Mouse (Mus musculus) lung, embryonic 15.5 days (tissue): ENCODE results near the gene Chd4. TPM values are rescaled to one million over a fixed set of nuclear protein-coding genes. Genes with fewer than 3 reads are reported as not detected.
"Not testable (repeated sequence)": the region's sequence is repeated elsewhere in the genome, so short reads cannot be mapped to it uniquely, and the experiment has no call there.

ENCODE experiments used
- ATAC-seq: fragments of 200-750 bp; cut with Nextera tagmentation; 2 replicates; pipeline ENCODE4 v1.8.0; 2017; ENCODE audit warnings: moderate number of reproducible peaks, borderline replicate concordance; ENCODE audit not compliant: low FRiP score, low TSS enrichment; ENCODE audit errors: extremely low read depth
- H3K27ac ChIP-seq: fragments of 300-500 bp; sonication (generic); 2 replicates; pipeline ENCODE4 v1.5.1; 2015; ENCODE audit warnings: moderate library complexity, mild to moderate bottlenecking, inconsistent platforms
- H3K27me3 ChIP-seq: fragments of 300-500 bp; sonication (generic); 2 replicates; pipeline ENCODE4 v1.6.1; 2015; ENCODE audit warnings: inconsistent platforms
- H3K36me3 ChIP-seq: fragments of 300-500 bp; sonication (generic); 2 replicates; pipeline ENCODE4 v1.6.1; 2015; ENCODE audit warnings: inconsistent platforms
- H3K4me1 ChIP-seq: fragments of 300-500 bp; sonication (generic); 2 replicates; pipeline ENCODE4 v1.6.1; 2015; ENCODE audit warnings: inconsistent platforms
- H3K4me2 ChIP-seq: fragments of 300-500 bp; sonication (generic); 2 replicates; pipeline ENCODE4 v1.6.1; 2015; ENCODE audit warnings: inconsistent platforms, mild to moderate bottlenecking, moderate library complexity
- H3K4me3 ChIP-seq: fragments of 300-500 bp; sonication (generic); 2 replicates; pipeline ENCODE4 v1.5.1; 2015; ENCODE audit warnings: mild to moderate bottlenecking, inconsistent platforms
- H3K9ac ChIP-seq: fragments of 300-500 bp; sonication (generic); 2 replicates; pipeline ENCODE4 v1.6.1; 2015; ENCODE audit warnings: inconsistent platforms
- H3K9me3 ChIP-seq: fragments of 300-500 bp; sonication (generic); 2 replicates; pipeline ENCODE4 v1.6.1; 2016; ENCODE audit warnings: inconsistent platforms
- WGBS: fragments of 180-500 bp; shearing (Covaris S2); methylation state at CpG from one replicate; pipeline ENCODE4 v1.1.7; 2015; 5-methylcytosine and 5-hydroxymethylcytosine counted together
- polyA plus RNA-seq: library from polyadenylated mRNA; unstranded; fragments of >200 nt; fragmentation: Nextera tagmentation; extraction: Ambion mirVana; gene quantifications from 2 replicates; pipeline ENCODE4 v1.2.1, GENCODE M21; 2015

Chd4 gene
- polyA plus RNA-seq, 1 experiment from 2014 or later, result 69.3 TPM

- Histone ChIP-seq H3K9me3 (no peaks in the 10 kb centered on the region), H3K36me3 (peaks cover 17% of the 10 kb centered on the region)
- ATAC-seq, result no peak
These were observed 58.8 kb downstream of the Chd4 start for GRCm38 (mm10) chr6:125154550-125154949.

GRCm38 (mm10) chr6:125155262-125155661, 59.5 kb downstream of the Chd4 start:
- H3K27me3 ChIP-seq, result no peaks in the 10 kb centered on the region
- H3K9ac ChIP-seq, result no peak overlapping the region
- H3K36me3 ChIP-seq, result peaks cover 23% of the 10 kb centered on the region
- no peak for ATAC-seq
- WGBS, result 88% methylated on average over 8 of the region's 8 CpGs
- no peaks in the 10 kb centered on the region for H3K9me3 ChIP-seq
- no peak overlapping the region for H3K4me3 ChIP-seq
- no peak overlapping the region for H3K4me2 ChIP-seq
- H3K4me1 ChIP-seq, result no peaks in the 10 kb centered on the region
- no peak overlapping the region for H3K27ac ChIP-seq

More at GRCm38 (mm10) chr6:125154550-125154949, 58.8 kb downstream of the Chd4 start:
- Histone ChIP-seq H3K4me2 (no peak overlapping the region), H3K4me3 (no peak overlapping the region), H3K27ac (no peak overlapping the region), H3K4me1 (peaks cover 3% of the 10 kb centered on the region), H3K9ac (no peak overlapping the region), H3K27me3 (no peaks in the 10 kb centered on the region)

GRCm38 (mm10) chr6:125156491-125156890, 60.7 kb downstream of the Chd4 start:
- H3K9ac ChIP-seq, result no peak overlapping the region
- H3K27me3 ChIP-seq, result no peaks in the 10 kb centered on the region
- WGBS, result 81% methylated on average over 3 of the region's 3 CpGs
- no peak for ATAC-seq
- H3K4me3 ChIP-seq, result no peak overlapping the region
- no peak overlapping the region for H3K27ac ChIP-seq
- H3K4me2 ChIP-seq, result no peak overlapping the region
- H3K4me1 ChIP-seq, result peaks cover 8% of the 10 kb centered on the region; the same call in 1 of the 2 replicates
- H3K36me3 ChIP-seq, result peaks cover 34% of the 10 kb centered on the region
- H3K9me3 ChIP-seq, result no peaks in the 10 kb centered on the region

GRCm38 (mm10) chr6:125156903-125157614, 61.3 kb downstream of the Chd4 start:
- H3K36me3 ChIP-seq, result peaks cover 36% of the 10 kb centered on the region
- no peak overlapping the region for H3K4me2 ChIP-seq
- no peak overlapping the region for H3K27ac ChIP-seq
- no peak for ATAC-seq
- H3K4me1 ChIP-seq, result peaks cover 11% of the 10 kb centered on the region; the same call in 1 of the 2 replicates
- 67% methylated on average over 7 of the region's 7 CpGs for WGBS
- no peaks in the 10 kb centered on the region for H3K27me3 ChIP-seq
- H3K4me3 ChIP-seq, result no peak overlapping the region
- no peak overlapping the region for H3K9ac ChIP-seq
- H3K9me3 ChIP-seq, result no peaks in the 10 kb centered on the region

GRCm38 (mm10) chr6:125158944-125159492, 63.2 kb downstream of the Chd4 start:
- no peak for ATAC-seq
- peaks cover 25% of the 10 kb centered on the region for H3K4me1 ChIP-seq
- H3K27ac ChIP-seq, result no peak overlapping the region
- H3K27me3 ChIP-seq, result no peaks in the 10 kb centered on the region
- no peak overlapping the region for H3K9ac ChIP-seq
- 78% methylated on average over 15 of the region's 15 CpGs for WGBS
- H3K4me2 ChIP-seq, result no peak overlapping the region
- peaks cover 41% of the 10 kb centered on the region for H3K36me3 ChIP-seq
- no peak overlapping the region for H3K4me3 ChIP-seq
- H3K9me3 ChIP-seq, result no peaks in the 10 kb centered on the region

GRCm38 (mm10) chr6:125159773-125160557, 64.2 kb downstream of the Chd4 start:
- no peaks in the 10 kb centered on the region for H3K27me3 ChIP-seq
- peaks cover 41% of the 10 kb centered on the region for H3K36me3 ChIP-seq
- WGBS, result 74% methylated on average over 7 of the region's 7 CpGs
- H3K4me2 ChIP-seq, result no peak overlapping the region
- peaks cover 30% of the 10 kb centered on the region for H3K4me1 ChIP-seq
- peak overlapping the region; percentile 36; the same call in 1 of the 2 replicates for H3K27ac ChIP-seq
- no peak overlapping the region for H3K4me3 ChIP-seq
- H3K9ac ChIP-seq, result no peak overlapping the region
- H3K9me3 ChIP-seq, result no peaks in the 10 kb centered on the region
- ATAC-seq, result no peak

GRCm38 (mm10) chr6:125160558-125160853, 64.7 kb downstream of the Chd4 start:
- no peak overlapping the region for H3K9ac ChIP-seq
- H3K9me3 ChIP-seq, result no peaks in the 10 kb centered on the region
- H3K36me3 ChIP-seq, result peaks cover 41% of the 10 kb centered on the region
- H3K4me3 ChIP-seq, result no peak overlapping the region
- no peak for ATAC-seq
- H3K27me3 ChIP-seq, result no peaks in the 10 kb centered on the region
- H3K4me2 ChIP-seq, result no peak overlapping the region
- H3K4me1 ChIP-seq, result peaks cover 30% of the 10 kb centered on the region
- peak overlapping the region; percentile 36; the same call in 1 of the 2 replicates for H3K27ac ChIP-seq
- 48% methylated on average over 10 of the region's 10 CpGs for WGBS

GRCm38 (mm10) chr6:125160854-125161760, 65.3 kb downstream of the Chd4 start:
- whole genome bisulfite sequencing, result 19% methylated on average over 22 of the region's 22 CpGs
- Histone ChIP-seq H3K9me3 (no peaks in the 10 kb centered on the region), H3K4me2 (no peak overlapping the region), H3K36me3 (peaks cover 41% of the 10 kb centered on the region), H3K27ac (peak overlapping the region; percentile 36), H3K4me1 (peaks cover 31% of the 10 kb centered on the region), H3K27me3 (no peaks in the 10 kb centered on the region), H3K4me3 (no peak overlapping the region), H3K9ac (no peak overlapping the region)
- no peak for ATAC-seq

GRCm38 (mm10) chr6:125161971-125162370, 66.2 kb downstream of the Chd4 start:
- H3K4me3 ChIP-seq, H3K4me2 ChIP-seq, H3K9ac ChIP-seq, H3K27me3 ChIP-seq, H3K9me3 ChIP-seq, ATAC-seq, H3K27ac ChIP-seq: not testable (repeated sequence)
- H3K36me3 ChIP-seq, result peaks cover 41% of the 10 kb centered on the region
- peaks cover 40% of the 10 kb centered on the region for H3K4me1 ChIP-seq
- WGBS, result 13% methylated on average over 4 of the region's 5 CpGs

GRCm38 (mm10) chr6:125162615-125163305, 67.0 kb downstream of the Chd4 start:
- not testable (repeated sequence) for H3K27ac ChIP-seq, H3K4me3 ChIP-seq, H3K9me3 ChIP-seq, ATAC-seq, H3K4me2 ChIP-seq, H3K27me3 ChIP-seq, H3K9ac ChIP-seq
- Histone ChIP-seq H3K36me3 (peaks cover 45% of the 10 kb centered on the region), H3K4me1 (peaks cover 48% of the 10 kb centered on the region)
- 59% methylated on average over 13 of the region's 16 CpGs for WGBS
